Mouse (Mus musculus): ENCODE results near the gene Tssk1. TPM values are rescaled to one million over a fixed set of nuclear protein-coding genes. Genes with fewer than 3 reads are reported as not detected.

Tssk1 gene
- 0.12 and 0.14 TPM in 2 replicates for polyA plus RNA-seq (2012; rRNA removed)

DNA sequence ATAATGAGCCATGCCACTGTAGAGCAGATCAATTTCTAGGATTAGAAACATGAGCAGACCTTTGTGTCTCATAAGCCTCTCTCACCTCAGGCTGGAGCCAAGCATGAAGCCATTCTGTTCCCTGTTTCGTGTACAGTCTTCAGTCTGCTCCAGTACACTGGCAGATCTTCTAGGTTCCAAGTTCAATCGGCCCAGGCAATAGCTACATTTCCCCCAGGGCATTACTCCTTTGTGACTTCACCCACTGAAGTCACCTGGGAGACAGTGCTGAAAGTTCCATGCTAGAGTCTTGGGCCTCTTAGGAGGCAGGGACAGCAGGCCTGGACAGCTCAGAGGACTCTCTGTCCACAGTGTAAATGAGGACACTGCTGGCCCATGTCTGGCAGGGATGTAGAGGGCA lies at the start of gene Tssk1:
Gene Tssk1, plus strand, starts transcription at position 301 of the 400 bp plus-strand sequence.
- H3K27me3 ChIP-seq (replicated peaks; ENCODE audit: control insufficient read depth, insufficient read depth, low read length), result no peaks in the 10 kb centered on the region
- H3K27ac ChIP-seq (ENCODE audit: insufficient read depth, low read depth, low read length), result no peak within 1 kb of the TSS
- H3K36me3 ChIP-seq (ENCODE audit: control insufficient read depth, insufficient read depth, low read length), result no peaks in the 10 kb centered on the region
- peaks cover 16% of the 10 kb centered on the region for H3K4me1 ChIP-seq (ENCODE audit: control insufficient read depth, insufficient read depth, low read length)
- TF ChIP-seq CTCF (conservative IDR thresholded peaks at IDR 0.05; ENCODE audit: insufficient read depth, insufficient read length, low read depth, low read length), result no peak
- no peak for TF ChIP-seq POLR2A (IDR thresholded peaks at IDR 0.05; ENCODE audit: low read depth, low read length)
- H3K4me3 ChIP-seq (ENCODE audit: insufficient read depth, low read depth, low read length), result no peak within 1 kb of the TSS
- no peak for DNase-seq
- WGBS, result 63% methylated on average over 2 of the region's 2 CpGs

- H3K4me3 ChIP-seq (ENCODE audit: insufficient read depth, low read depth, low read length), result no peak overlapping the region
- H3K36me3 ChIP-seq (ENCODE audit: control insufficient read depth, insufficient read depth, low read length), result peaks cover 4% of the 10 kb centered on the region; the same call in 1 of the 2 replicates
- DNase-seq, result no peak
- 91% methylated on average over 6 of the region's 6 CpGs for WGBS
- H3K27ac ChIP-seq (ENCODE audit: insufficient read depth, low read depth, low read length), result no peak overlapping the region
- no peaks in the 10 kb centered on the region for H3K27me3 ChIP-seq (replicated peaks; ENCODE audit: control insufficient read depth, insufficient read depth, low read length)
- TF ChIP-seq CTCF (conservative IDR thresholded peaks at IDR 0.05; ENCODE audit: insufficient read depth, insufficient read length, low read depth, low read length) (no peak), POLR2A (IDR thresholded peaks at IDR 0.05; ENCODE audit: low read depth, low read length) (no peak)
- H3K4me1 ChIP-seq (ENCODE audit: control insufficient read depth, insufficient read depth, low read length), result no peaks in the 10 kb centered on the region
These were observed 45.6 kb upstream of the Tssk1 start for GRCm38 (mm10) chr16:17848431-17848830.

GRCm38 (mm10) chr16:17848928-17849327 lies 45.1 kb upstream of the Tssk1 start:
- no peaks in the 10 kb centered on the region for H3K4me1 ChIP-seq (ENCODE audit: control insufficient read depth, insufficient read depth, low read length)
- peak; percentile 70 for TF ChIP-seq CTCF (conservative IDR thresholded peaks at IDR 0.05; ENCODE audit: insufficient read depth, insufficient read length, low read depth, low read length)
- TF ChIP-seq POLR2A (IDR thresholded peaks at IDR 0.05; ENCODE audit: low read depth, low read length), result no peak
- WGBS, result 32% methylated on average over 1 of the region's 1 CpGs
- H3K27ac ChIP-seq (ENCODE audit: insufficient read depth, low read depth, low read length), result no peak overlapping the region
- no peaks in the 10 kb centered on the region for H3K27me3 ChIP-seq (replicated peaks; ENCODE audit: control insufficient read depth, insufficient read depth, low read length)
- peak; percentile 57 for DNase-seq
- H3K36me3 ChIP-seq (ENCODE audit: control insufficient read depth, insufficient read depth, low read length), result peaks cover 4% of the 10 kb centered on the region; the same call in 1 of the 2 replicates
- no peak overlapping the region for H3K4me3 ChIP-seq (ENCODE audit: insufficient read depth, low read depth, low read length)

DNA sequence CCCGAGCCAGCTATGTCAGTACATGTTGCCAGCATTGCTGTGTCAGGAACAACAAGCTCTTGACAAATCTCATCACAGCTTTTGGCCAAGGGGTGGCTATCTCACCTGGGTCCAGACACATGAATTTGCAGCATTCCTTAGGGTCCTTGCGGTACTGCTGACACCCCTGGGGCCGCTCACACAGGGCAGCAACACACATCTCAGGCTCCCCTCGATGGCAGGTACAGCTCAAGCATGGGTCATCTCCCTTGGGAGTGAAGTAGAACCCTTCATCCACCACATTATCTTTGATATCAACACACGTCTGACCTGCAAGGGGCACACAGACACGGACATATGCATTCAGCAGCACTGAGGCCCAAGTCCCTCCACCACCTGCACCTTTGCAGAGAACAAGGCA lies 44.5 kb upstream of the Tssk1 start:
- H3K4me3 ChIP-seq (ENCODE audit: insufficient read depth, low read depth, low read length), result no peak overlapping the region
- 87% methylated on average over 6 of the region's 6 CpGs for WGBS
- DNase-seq, result no peak
- H3K27ac ChIP-seq (ENCODE audit: insufficient read depth, low read depth, low read length), result no peak overlapping the region
- no peaks in the 10 kb centered on the region for H3K27me3 ChIP-seq (replicated peaks; ENCODE audit: control insufficient read depth, insufficient read depth, low read length)
- H3K4me1 ChIP-seq (ENCODE audit: control insufficient read depth, insufficient read depth, low read length), result no peaks in the 10 kb centered on the region
- TF ChIP-seq CTCF (conservative IDR thresholded peaks at IDR 0.05; ENCODE audit: insufficient read depth, insufficient read length, low read depth, low read length) (no peak), POLR2A (IDR thresholded peaks at IDR 0.05; ENCODE audit: low read depth, low read length) (no peak)
- H3K36me3 ChIP-seq (ENCODE audit: control insufficient read depth, insufficient read depth, low read length), result peaks cover 4% of the 10 kb centered on the region; the same call in 1 of the 2 replicates

DNA sequence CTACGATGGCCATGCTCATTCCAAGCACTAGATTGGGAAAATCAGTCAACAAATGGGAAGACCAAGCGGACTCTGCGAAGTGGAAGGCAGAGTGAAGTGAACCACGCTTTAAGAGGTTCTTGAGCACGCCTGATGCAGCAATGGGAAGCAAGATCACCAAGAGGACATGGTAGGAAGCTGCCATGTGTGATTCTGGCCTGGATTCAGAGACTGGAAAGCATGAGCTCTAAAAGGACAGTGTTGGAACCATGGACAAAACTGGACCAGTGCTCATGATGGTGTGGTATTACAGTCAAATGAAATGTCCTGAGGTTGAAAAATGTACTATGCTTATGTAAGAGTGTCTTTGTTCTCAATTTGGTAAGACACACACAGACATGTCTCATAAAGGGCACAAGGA lies 42.7 kb upstream of the Tssk1 start:
- Histone ChIP-seq H3K4me1 (ENCODE audit: control insufficient read depth, insufficient read depth, low read length) (no peaks in the 10 kb centered on the region), H3K36me3 (ENCODE audit: control insufficient read depth, insufficient read depth, low read length) (peaks cover 4% of the 10 kb centered on the region; the same call in 1 of the 2 replicates), H3K4me3 (ENCODE audit: insufficient read depth, low read depth, low read length) (no peak overlapping the region), H3K27ac (ENCODE audit: insufficient read depth, low read depth, low read length) (no peak overlapping the region), H3K27me3 (replicated peaks; ENCODE audit: control insufficient read depth, insufficient read depth, low read length) (no peaks in the 10 kb centered on the region)
- DNase-seq, result no peak
- WGBS, result 96% methylated on average over 5 of the region's 5 CpGs
- TF ChIP-seq POLR2A (IDR thresholded peaks at IDR 0.05; ENCODE audit: low read depth, low read length), result no peak

DNA sequence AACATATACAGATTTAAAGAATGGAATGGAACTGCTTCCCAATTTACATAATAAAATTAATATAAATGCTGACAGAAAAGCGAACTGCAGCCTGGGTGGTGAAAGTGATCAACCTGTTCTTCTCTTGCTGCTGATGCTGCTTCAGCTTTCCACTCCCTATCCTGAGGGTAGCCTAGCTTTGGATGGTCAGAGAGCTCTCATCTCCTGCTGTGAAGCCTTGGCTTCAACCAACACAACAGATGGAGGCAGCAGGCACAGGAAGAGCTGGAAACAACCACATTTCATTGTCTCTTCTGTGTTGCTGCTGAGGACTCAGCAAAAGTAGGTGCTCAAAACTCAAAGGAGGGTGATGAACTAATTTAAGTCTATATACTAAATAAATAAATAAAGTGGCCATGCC lies 42.2 kb upstream of the Tssk1 start:
- Histone ChIP-seq H3K4me3 (ENCODE audit: insufficient read depth, low read depth, low read length) (no peak overlapping the region), H3K36me3 (ENCODE audit: control insufficient read depth, insufficient read depth, low read length) (peaks cover 2% of the 10 kb centered on the region; the same call in 1 of the 2 replicates), H3K4me1 (ENCODE audit: control insufficient read depth, insufficient read depth, low read length) (no peaks in the 10 kb centered on the region), H3K27me3 (replicated peaks; ENCODE audit: control insufficient read depth, insufficient read depth, low read length) (no peaks in the 10 kb centered on the region), H3K27ac (ENCODE audit: insufficient read depth, low read depth, low read length) (no peak overlapping the region)
- DNase-seq, result no peak
- no peak for TF ChIP-seq POLR2A (IDR thresholded peaks at IDR 0.05; ENCODE audit: low read depth, low read length)
- no peak for TF ChIP-seq CTCF (conservative IDR thresholded peaks at IDR 0.05; ENCODE audit: insufficient read depth, insufficient read length, low read depth, low read length)
- 97% methylated on average over 1 of the region's 1 CpGs for WGBS

GRCm38 (mm10) chr16:17853263-17853662 lies 40.8 kb upstream of the Tssk1 start:
- no peak overlapping the region for H3K27ac ChIP-seq (ENCODE audit: insufficient read depth, low read depth, low read length)
- 88% methylated on average over 2 of the region's 2 CpGs for WGBS
- peaks cover 2% of the 10 kb centered on the region; the same call in 1 of the 2 replicates for H3K36me3 ChIP-seq (ENCODE audit: control insufficient read depth, insufficient read depth, low read length)
- no peaks in the 10 kb centered on the region for H3K4me1 ChIP-seq (ENCODE audit: control insufficient read depth, insufficient read depth, low read length)
- H3K27me3 ChIP-seq (replicated peaks; ENCODE audit: control insufficient read depth, insufficient read depth, low read length), result no peaks in the 10 kb centered on the region
- no peak overlapping the region for H3K4me3 ChIP-seq (ENCODE audit: insufficient read depth, low read depth, low read length)
- DNase-seq, result no peak
- no peak for TF ChIP-seq CTCF (conservative IDR thresholded peaks at IDR 0.05; ENCODE audit: insufficient read depth, insufficient read length, low read depth, low read length)
- TF ChIP-seq POLR2A (IDR thresholded peaks at IDR 0.05; ENCODE audit: low read depth, low read length), result no peak

Data from kidney, adult 2 months (tissue).